Mouse (Mus musculus) spleen, embryonic (tissue): ENCODE data around the gene Zfp296.

Source experiments
- CTCF ChIA-PET: fragments of 350-600 bp; sonication (Branson Sonifier 250); formaldehyde crosslinking; loops from one replicate; lab custom pipeline; 2022; lab: Charles Lee

Zfp296 gene

GRCm38 (mm10) chr7:19561765-19562642 lies 15.1 kb upstream of the Zfp296 start:
- CTCF ChIA-PET, result interaction anchor here (0.6 to 1.4 kb wide), 3 partner anchors 9 to 54 kb away, joined by 3 to 5 read pairs (median 4); partner anchors contain the start of genes Bloc1s3 and Trappc6a

- CTCF ChIA-PET, result interaction anchor here (0.6 to 1.4 kb wide), 3 partner anchors 8 to 55 kb away, joined by 3 to 5 read pairs (median 4); partner anchors contain the start of genes Bloc1s3 and Trappc6a
These were observed 14.3 kb upstream of the Zfp296 start, which contains the start of gene Ppp1r37 for GRCm38 (mm10) chr7:19562643-19563410. Gene Ppp1r37 (minus strand): TSS chr7:19563076.

- CTCF ChIA-PET, result no interaction called here
These were observed 13.2 kb upstream of the Zfp296 start for GRCm38 (mm10) chr7:19563884-19564283.

- CTCF ChIA-PET, result interaction anchor here (0.5 kb wide), 1 partner anchor 21 kb away, joined by 3 read pairs; no protein-coding TSS in a partner anchor
These were observed 12.6 kb upstream of the Zfp296 start for GRCm38 (mm10) chr7:19564455-19564854.

GRCm38 (mm10) chr7:19565803-19566202 lies 11.3 kb upstream of the Zfp296 start:
- CTCF ChIA-PET, result interaction anchor here (0.7 kb wide), 1 partner anchor 24 kb away, joined by 3 read pairs; no protein-coding TSS in a partner anchor

GRCm38 (mm10) chr7:19567426-19567825 lies 9.7 kb upstream of the Zfp296 start:
- CTCF ChIA-PET, result no interaction called here

GRCm38 (mm10) chr7:19569647-19570046 lies 7.4 kb upstream of the Zfp296 start:
- CTCF ChIA-PET, result interaction anchor here (0.6 kb wide), 1 partner anchor 36 kb away, joined by 4 read pairs; no protein-coding TSS in a partner anchor

- CTCF ChIA-PET, result no interaction called here
These were observed 3.9 kb upstream of the Zfp296 start for GRCm38 (mm10) chr7:19572926-19573775.

- CTCF ChIA-PET, result no interaction called here
These were observed 3.3 kb upstream of the Zfp296 start for GRCm38 (mm10) chr7:19573776-19574140.

- CTCF ChIA-PET, result no interaction called here
These were observed 1.5 kb upstream of the Zfp296 start for GRCm38 (mm10) chr7:19575559-19575958.

- CTCF ChIA-PET, result no interaction called here
These were observed 859 bp downstream of the Zfp296 start for GRCm38 (mm10) chr7:19577877-19578414.

- CTCF ChIA-PET, result interaction anchor here (0.9 kb wide), 1 partner anchor 70 kb away, joined by 4 read pairs; no protein-coding TSS in a partner anchor
These were observed 1.3 kb downstream of the Zfp296 start for GRCm38 (mm10) chr7:19578436-19578835.

- CTCF ChIA-PET, result no interaction called here
These were observed 2.7 kb downstream of the Zfp296 start for GRCm38 (mm10) chr7:19579751-19580150.

- CTCF ChIA-PET, result no interaction called here
These were observed 3.5 kb downstream of the Zfp296 start for GRCm38 (mm10) chr7:19580634-19581033.

- CTCF ChIA-PET, result no interaction called here
These were observed 9.2 kb downstream of the Zfp296 start for GRCm38 (mm10) chr7:19586269-19586668.

- CTCF ChIA-PET, result interaction anchor here (0.5 to 0.9 kb wide), 2 partner anchors 62 to 111 kb away, joined by 3 to 4 read pairs; no protein-coding TSS in a partner anchor
These were observed 12.1 kb downstream of the Zfp296 start for GRCm38 (mm10) chr7:19589207-19589606.

- CTCF ChIA-PET, result interaction anchor here (0.5 to 0.8 kb wide), 3 partner anchors 24 to 110 kb away, joined by 3 to 4 read pairs (median 3); no protein-coding TSS in a partner anchor
These were observed 12.8 kb downstream of the Zfp296 start for GRCm38 (mm10) chr7:19589917-19590316.

GRCm38 (mm10) chr7:19593061-19593730 lies 16.1 kb downstream of the Zfp296 start:
- CTCF ChIA-PET, result interaction anchor here (0.6 kb wide), 1 partner anchor 75 kb away, joined by 6 read pairs; no protein-coding TSS in a partner anchor

GRCm38 (mm10) chr7:19600562-19600961 lies 23.5 kb downstream of the Zfp296 start:
- CTCF ChIA-PET, result interaction anchor here (0.7 kb wide), 1 partner anchor 52 kb away, joined by 4 read pairs; no protein-coding TSS in a partner anchor

GRCm38 (mm10) chr7:19603055-19603454 lies 26.0 kb downstream of the Zfp296 start:
- CTCF ChIA-PET, result no interaction called here
